Mouse (Mus musculus): Measurements from ENCODE around the gene Dnajb12.

DNA sequence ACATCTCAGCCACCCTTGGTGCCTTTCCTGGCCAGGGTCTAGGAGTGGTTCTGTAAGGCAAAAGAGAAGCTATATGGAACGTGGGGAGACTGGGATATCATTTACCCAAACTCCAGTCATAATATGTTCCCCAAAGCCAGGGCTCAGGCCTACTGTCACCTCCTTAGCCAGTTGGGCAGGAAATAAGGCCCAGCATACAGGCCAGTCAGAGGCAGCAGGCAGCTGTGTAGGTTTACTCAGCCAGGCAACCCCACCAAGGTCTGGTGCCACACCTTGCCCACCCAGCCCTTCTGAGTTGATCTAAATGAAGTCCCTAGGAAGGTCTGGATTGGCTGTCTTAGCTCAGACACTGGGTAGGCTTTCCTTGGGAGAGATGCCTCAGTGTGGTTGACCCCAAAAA is 22.1 kb downstream of the Dnajb12 start:
- TF ChIP-seq POLR2A (IDR thresholded peaks at IDR 0.05; ENCODE audit: borderline replicate concordance, low read depth, low read length) (no peak), CTCF (IDR thresholded peaks at IDR 0.05; ENCODE audit: low read depth, low read length) (no peak)
